Mouse (Mus musculus): ENCODE results near the gene Ago1.

Gene Ago1

DNA sequence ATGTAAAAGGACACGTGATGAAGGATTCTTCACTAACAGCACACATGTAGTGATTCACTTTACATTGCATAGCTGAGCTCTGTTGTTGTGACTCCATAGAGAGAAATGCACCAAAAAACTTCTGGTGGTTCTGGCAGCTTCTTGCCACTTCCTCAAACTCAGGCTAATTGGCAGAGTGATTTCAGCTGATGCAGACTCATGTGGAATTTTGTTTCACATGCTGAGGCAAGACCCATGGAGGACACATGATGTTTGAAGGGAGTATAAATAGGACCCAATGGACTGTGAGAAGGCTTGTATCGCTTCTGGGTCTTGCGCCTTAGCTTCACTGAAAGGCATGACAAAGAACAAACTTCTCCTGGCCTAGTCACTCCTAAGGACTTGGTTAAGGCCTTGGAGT, 55.9 kb downstream of the Ago1 start:
- no peak for DNase-seq (ENCODE audit: low spot score in 2 of 2)

Data from frontal cortex, postnatal 25 days (tissue).